Mouse (Mus musculus) skeletal muscle tissue, adult 2 months (tissue): ENCODE data around the gene Nisch.

Experiments used
- DNase-seq: peaks from one replicate; pipeline ENCODE4 v3.0.0-alpha.2; 2012; ENCODE audit warnings: low read depth, low spot score

Nisch gene

DNA sequence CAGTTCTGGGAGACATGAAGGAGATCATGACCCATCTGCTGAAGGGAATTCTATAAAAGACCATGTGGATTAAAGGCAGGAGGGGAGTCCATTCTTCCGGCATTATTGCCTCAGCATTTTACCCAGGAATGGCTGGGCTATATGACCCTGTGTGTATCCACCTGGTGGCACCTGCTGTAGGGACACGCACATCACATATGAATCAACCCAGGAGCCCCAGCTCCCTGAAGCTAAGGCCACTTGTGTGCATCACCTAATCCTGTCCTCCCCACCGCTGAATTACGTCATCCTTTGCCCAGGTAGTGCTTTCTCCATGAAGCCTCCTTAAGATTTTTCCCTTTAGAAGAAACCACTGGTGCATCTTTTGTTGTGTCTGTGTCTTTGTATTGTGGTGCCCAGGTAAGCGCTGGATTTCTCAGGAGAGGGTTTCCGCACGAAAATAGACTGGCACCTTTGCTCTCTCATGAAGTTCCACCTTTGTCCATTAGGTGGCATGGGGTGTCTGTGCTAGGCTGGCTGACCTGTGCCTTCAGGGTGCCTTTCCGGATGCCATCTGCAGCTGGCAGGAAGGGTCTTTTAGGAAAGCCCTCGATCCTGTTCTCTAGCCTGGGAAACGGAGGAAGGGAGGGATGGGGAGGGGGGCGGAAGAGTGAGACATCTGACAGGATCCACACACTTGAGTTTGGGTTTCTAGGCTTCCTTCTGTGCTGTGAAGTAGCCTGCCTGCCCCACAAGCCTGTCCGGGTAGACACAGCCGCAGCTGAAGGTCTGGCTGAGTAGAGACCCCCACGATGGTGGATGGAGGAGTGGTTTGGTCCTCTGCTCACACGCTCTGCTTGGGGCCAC lies 1.4 kb downstream of the Nisch start:
- DNase-seq = no peak

GRCm38 (mm10) chr14:31214684-31215083 lies 2.1 kb downstream of the Nisch start:
- no peak for DNase-seq

- no peak for DNase-seq
Observed at GRCm38 (mm10) chr14:31213868-31214267, 2.9 kb downstream of the Nisch start.

DNA sequence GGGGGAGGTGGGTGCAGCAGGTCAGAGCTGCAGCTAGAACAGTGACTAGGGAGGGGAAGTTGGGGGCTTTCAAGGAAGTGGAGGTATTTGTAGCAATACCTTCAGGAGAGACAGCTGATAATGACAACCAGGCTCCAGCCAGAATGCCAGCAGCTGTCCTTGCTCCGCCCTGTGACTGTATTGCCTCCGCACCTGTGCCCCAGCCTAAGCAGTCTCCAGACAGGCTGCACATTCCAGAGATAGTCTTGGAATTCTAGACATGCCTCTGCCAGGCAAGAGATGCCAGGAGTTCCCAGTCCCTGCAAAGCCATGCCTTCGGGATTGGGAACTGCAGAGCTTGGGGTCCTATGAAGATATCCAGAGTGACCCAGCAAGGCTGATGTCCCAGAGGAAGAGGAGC lies 4.2 kb downstream of the Nisch start:
- no peak for DNase-seq

DNA sequence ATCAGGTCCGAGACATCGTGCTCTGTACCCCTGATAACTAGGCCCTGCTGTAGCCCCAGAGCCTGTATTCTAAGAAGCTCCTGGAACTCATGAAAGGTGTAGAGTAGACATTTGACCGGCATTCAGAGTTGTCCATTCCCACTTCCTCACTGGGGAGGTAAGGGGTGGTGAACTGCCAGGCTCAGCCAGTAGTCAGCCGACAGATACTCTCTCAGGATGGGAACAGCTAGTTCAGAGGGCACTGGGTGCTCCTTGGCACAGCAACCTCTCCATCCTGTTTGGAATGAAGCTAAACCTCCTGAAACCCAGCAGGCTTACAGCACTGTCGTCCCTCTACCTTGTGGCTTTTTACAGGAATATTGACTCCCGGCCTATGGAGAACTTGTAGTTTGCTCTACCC lies 4.9 kb downstream of the Nisch start:
- DNase-seq = no peak

- DNase-seq = no peak
Observed at GRCm38 (mm10) chr14:31209133-31209557, 7.6 kb downstream of the Nisch start.

- DNase-seq = no peak
Observed at GRCm38 (mm10) chr14:31208084-31208483, 8.7 kb downstream of the Nisch start, which contains the start of gene Tnnc1. Gene Tnnc1, plus strand, starts transcription at chr14:31208312.

DNA sequence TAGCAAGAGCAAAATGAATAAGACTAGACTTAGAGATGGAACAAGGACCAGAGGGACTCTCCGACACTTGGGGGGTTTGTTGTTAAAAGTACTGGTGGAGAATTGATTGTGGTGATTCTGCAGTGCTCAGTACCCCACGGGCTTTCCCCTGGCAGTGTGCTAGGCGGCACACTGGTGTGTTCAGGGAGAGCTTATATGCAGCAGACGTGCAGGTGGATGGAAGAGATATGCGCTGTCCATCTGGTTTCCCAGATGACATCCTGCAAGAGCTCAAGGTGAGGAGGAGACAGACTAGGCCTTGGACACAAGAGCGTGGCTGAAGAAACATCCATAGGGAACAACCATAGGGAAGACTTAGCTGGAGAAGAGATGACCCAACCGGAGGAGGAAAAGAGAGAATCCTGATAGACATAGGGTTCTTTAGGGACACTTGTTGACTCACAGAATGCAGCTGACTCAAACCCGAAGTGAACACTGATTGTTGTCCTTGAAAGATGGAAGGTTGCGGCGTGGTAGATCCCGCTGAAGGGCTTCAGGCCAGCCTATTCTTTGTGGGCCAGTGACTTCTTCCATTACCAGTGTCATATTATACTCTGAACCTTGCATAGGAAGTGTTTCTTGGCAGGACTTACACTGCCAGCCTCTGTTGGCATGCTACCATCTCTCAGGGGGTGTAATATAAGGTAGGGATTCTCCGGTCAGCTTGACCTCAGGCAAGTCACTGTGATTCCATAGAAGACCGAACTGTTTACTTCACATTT lies 9.5 kb downstream of the Nisch start:
- no peak for DNase-seq

DNA sequence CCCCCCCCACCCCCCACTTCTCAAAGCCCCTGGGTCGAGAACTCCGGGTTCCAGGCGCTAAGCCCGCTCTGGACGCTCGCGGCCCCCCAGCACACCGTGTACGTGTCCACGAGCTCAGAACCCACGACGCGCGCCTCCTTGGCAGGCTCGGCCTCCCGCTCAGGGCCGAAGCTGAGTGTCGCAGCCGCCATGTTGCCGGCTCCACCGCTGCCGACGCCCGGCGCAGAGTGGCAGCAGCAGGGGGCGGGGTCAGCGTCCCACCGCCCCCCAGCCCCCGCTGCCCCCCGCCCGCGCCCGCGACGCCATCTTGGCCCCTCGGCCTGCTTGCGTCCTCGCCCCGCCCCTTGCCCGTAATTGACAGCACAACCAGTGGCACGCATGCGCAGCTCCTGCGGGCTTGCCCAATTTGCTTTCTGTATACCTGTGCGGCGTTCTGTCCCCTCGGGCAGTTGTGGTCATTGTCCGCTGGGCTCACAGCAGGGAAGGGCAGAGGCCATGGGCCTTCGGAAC lies 10.2 kb downstream of the Nisch start:
- DNase-seq = peak; percentile 95

DNA sequence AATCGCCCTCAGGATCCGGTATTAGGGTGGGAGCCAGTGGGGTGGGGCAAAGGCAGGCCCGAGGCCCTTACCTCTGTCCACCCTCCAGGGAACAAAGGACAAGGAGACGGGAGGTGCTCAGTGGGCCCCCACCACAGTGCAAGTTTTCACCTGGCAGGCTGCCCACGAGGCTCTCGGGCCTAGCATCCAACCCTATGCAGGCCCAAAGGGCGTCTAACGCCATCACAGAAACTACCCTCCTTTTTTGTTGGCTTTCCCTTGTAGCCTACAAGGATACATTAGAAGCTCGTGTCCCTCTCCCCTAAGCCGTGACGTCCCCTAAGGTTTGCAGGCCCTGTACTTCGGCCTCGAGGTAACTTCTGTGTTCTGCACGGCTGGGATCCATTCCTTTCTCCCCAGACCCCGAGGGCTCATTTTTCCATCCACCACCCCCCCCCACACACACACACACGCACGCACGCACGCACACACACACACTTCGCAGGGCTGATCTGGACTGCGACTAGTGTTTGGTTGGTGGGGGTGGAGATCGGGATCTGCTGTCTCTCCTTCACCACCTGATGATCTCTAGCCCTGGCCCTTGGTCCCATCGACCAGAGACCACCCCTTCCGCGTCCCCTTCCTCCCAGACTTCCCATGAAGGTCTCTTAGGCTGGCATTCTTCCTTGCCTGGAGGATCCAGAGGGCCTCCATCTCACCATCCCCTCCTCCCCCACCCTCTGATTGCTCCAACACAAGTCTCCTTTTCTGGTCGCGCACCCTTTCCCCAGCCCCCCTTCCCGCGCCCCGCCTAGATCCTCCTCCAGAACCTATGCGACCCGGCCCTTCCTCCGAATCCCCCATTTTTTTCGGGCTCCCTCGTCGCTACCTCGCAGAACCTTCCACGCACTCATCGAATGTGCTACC lies 10.9 kb downstream of the Nisch start:
- DNase-seq = no peak

DNA sequence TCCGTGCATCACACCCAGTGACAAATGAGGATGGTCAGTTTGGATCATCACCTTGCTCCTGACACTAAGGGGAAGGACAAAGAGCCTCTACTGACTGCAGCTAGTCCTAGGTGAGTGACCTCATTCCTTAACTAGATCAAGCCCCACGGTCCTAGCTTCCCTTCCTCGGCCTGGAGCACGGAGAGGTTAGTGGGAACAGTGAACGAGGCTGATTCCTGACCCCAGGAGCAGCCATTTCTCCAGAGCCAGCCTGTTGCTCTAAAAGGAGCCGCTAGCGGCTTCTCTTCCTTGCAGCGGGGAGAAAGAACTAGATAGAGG lies 11.5 kb downstream of the Nisch start:
- DNase-seq = no peak

DNA sequence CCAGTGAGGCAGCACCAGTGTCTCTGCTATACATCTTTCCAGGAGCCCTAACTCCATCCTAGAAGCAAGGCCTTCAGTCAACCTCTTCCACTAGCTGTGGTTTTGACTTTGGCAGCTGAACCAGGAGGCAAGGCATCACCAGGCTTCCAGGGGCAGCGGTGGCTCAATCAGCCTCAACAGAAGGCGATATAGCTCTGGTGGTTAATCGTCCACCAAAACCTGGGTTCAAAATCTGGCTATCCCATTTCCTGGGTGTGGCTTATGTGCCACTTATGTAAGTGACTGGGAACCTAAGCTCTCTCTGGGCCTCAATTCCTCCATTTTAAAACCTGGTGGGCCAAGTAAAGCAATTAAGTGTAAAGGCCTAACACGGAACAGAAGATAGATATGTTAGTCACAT lies 11.9 kb downstream of the Nisch start:
- no peak for DNase-seq

- no peak for DNase-seq
Observed at GRCm38 (mm10) chr14:31200038-31200437, 16.7 kb downstream of the Nisch start.

- DNase-seq = no peak
Observed at GRCm38 (mm10) chr14:31199599-31199998, 17.1 kb downstream of the Nisch start.

GRCm38 (mm10) chr14:31197547-31198516 lies 18.9 kb downstream of the Nisch start:
- no peak for DNase-seq

DNA sequence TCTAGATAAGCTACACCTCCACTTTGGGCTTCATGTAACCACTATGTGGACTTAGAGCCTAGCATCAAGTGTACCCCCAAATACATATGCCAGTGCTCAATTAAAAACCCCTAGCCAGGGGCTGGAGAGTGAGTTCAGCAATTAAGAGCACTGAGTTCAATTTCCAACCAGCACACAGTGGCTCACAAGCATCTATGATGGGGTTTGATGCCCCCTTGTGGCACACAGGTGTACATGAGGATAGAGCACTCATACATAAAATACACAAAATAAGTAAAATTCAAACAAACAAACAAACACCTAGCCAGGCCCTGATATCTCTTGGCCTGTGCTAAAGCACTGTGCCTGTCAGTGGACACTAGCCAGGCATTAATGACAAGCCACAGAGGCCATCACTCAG lies 20.8 kb downstream of the Nisch start:
- DNase-seq = no peak

DNA sequence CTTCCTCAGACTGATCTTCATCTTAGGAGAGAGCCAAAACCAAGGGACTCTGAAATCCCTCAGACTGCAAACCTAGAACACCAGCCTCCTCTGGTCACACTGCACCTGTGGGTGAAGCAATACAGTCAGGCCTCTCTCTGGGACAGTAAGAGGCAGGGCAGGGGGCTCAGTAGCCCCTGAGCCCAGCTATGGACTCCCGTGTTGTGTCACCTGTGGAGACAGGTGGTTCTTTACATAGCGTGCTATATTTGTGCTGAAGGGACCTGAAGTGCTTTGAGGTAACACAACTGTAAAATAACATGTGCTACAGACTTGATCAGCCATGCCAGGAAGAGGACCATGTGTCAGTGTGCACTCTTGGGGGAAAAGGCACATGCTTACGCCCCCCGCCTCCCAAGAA lies 21.2 kb downstream of the Nisch start:
- DNase-seq = no peak

GRCm38 (mm10) chr14:31194891-31195513 lies 21.7 kb downstream of the Nisch start:
- DNase-seq = peak; percentile 81

GRCm38 (mm10) chr14:31194441-31194840 lies 22.3 kb downstream of the Nisch start:
- DNase-seq = no peak

- no peak for DNase-seq
Observed at GRCm38 (mm10) chr14:31193791-31194190, 23.0 kb downstream of the Nisch start.
